Mouse (Mus musculus): Measurements from ENCODE around the gene Opcml. TPM values are rescaled to one million over a fixed set of nuclear protein-coding genes. Genes with fewer than 3 reads are reported as not detected.

Gene Opcml
- polyA plus RNA-seq, 1 experiment, result 0.06 TPM

DNA sequence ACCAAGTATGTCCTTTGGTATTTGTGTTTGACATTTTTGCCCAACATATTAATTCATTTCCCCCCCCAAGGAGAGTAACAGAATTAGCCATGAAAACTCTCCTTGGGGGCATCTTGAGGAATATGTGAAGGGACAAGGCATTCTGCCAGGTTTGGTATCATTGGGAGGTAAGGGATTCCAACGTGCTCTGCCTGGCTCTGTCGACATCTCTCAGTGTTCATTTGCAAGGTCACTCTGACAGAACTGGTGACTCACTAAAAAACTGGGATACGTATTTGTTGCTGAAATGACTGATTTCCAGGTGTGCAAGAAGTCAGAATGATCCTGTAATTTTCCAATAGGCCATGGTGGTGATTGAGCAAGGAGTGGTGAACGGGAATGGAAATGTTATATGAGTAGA lies 648.2 kb downstream of the Opcml start:
- no peaks in the 10 kb centered on the region for H3K79me2 ChIP-seq (ENCODE audit: control insufficient read depth, insufficient read depth)
- TF ChIP-seq MYOD1 (IDR thresholded peaks at IDR 0.05; ENCODE audit: control insufficient read depth, insufficient read length, low read depth), result no peak
- TF ChIP-seq FOSL1 (IDR thresholded peaks at IDR 0.05; ENCODE audit: insufficient read depth, low read length, poor library complexity, severe bottlenecking), result no peak

DNA sequence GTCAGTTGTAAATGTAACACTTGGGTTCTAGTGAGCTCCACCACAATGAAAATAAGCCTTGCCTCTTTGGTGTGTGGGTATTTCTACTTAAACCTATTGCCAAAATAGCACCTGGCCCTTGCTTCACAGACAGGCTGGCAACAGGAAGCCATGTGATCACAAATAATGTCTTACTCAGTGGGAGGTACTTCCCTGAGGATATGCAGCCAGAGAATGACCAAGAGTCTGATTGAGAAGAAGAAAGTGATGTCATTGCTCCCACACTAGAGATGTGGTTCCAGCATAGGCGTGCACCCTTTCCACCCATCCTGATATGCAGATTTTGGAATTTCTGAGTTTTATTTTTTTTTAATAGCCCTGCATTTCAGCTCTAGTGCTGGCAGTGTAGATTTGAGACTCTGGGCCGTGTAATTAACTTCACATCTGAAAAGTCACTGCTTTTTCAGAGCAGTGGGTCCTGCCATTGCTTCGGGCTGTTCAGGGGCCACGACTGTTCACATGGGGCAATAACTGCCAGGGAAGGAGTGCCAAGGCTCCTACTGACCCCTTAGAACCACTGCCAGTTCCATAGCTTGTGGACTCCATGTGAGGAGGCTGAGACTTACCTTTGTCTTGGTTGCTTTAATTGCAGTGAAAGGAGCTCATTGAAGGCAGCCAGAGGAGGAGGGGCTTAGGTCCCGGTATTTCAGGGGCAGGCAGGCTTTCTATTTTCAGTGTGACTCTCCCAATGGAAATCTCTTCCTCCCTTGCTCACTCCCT lies 649.0 kb downstream of the Opcml start:
- Histone ChIP-seq H3K79me2 (ENCODE audit: control insufficient read depth, insufficient read depth) (no peaks in the 10 kb centered on the region), H3ac (ENCODE audit: control insufficient read depth, insufficient read length, low read depth) (no peak overlapping the region), H3K36me3 (ENCODE audit: control insufficient read depth, insufficient read depth) (no peaks in the 10 kb centered on the region), H3K4me3 (ENCODE audit: insufficient read depth, poor library complexity, severe bottlenecking) (no peak overlapping the region), H3K79me3 (ENCODE audit: low read depth) (no peaks in the 10 kb centered on the region), H3K27me3 (ENCODE audit: control insufficient read depth, insufficient read depth, insufficient read length) (no peaks in the 10 kb centered on the region)
- no peak for TF ChIP-seq CTCF (IDR thresholded peaks at IDR 0.05; ENCODE audit: control insufficient read depth, insufficient read depth, insufficient read length)
- no peak for TF ChIP-seq MYOG (IDR thresholded peaks at IDR 0.05; ENCODE audit: control insufficient read depth, extremely low read depth, insufficient read length)
- no peak for TF ChIP-seq FOSL1 (IDR thresholded peaks at IDR 0.05; ENCODE audit: insufficient read depth, low read length, poor library complexity, severe bottlenecking)
- no peak for TF ChIP-seq CEBPB (IDR thresholded peaks at IDR 0.05; ENCODE audit: low read depth)
- no peak for TF ChIP-seq MYOD1 (IDR thresholded peaks at IDR 0.05; ENCODE audit: control insufficient read depth, insufficient read length, low read depth)
- no peak for TF ChIP-seq MAX (IDR thresholded peaks at IDR 0.05)
- TF ChIP-seq USF1 (IDR thresholded peaks at IDR 0.05; ENCODE audit: low read depth), result no peak

More for the DNA sequence above, 648.2 kb downstream of the Opcml start:
- Histone ChIP-seq H3K79me3 (ENCODE audit: low read depth) (no peaks in the 10 kb centered on the region), H3K4me3 (ENCODE audit: insufficient read depth, poor library complexity, severe bottlenecking) (no peak overlapping the region), H3K27me3 (ENCODE audit: control insufficient read depth, insufficient read depth, insufficient read length) (no peaks in the 10 kb centered on the region), H3K36me3 (ENCODE audit: control insufficient read depth, insufficient read depth) (no peaks in the 10 kb centered on the region), H3ac (ENCODE audit: control insufficient read depth, insufficient read length, low read depth) (no peak overlapping the region)

DNA sequence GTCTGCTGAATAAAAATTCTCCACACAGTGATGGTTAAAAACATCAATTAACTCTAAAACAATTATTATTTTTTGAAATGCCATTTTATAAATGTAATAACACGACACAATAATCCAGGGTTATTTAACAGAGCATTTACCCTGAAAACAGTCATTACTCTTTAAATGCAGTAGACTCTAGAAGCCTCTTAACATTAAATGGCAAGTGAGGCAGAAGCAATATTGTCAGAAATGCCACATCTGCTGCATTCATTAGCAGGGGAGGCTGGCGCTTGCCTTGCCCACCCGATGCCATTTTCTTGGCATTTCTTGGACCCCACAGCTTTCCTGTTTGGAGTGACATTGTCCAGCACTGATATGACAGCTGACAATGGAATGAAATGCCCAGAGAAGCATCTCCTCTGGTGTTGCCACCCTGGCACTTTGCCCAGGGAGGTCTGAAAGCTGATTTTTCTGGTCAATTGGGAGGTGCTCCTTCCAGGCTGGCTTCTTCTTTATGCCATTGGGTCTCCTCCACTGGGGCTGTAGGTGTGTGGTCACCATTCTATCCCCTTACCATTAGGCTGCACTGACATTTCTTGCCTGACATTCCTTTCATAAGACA lies 649.7 kb downstream of the Opcml start:
- TF ChIP-seq CTCF (IDR thresholded peaks at IDR 0.05; ENCODE audit: control insufficient read depth, insufficient read depth, insufficient read length) (no peak), CEBPB (IDR thresholded peaks at IDR 0.05; ENCODE audit: low read depth) (no peak), USF1 (IDR thresholded peaks at IDR 0.05; ENCODE audit: low read depth) (no peak), FOSL1 (IDR thresholded peaks at IDR 0.05; ENCODE audit: insufficient read depth, low read length, poor library complexity, severe bottlenecking) (no peak), MAX (IDR thresholded peaks at IDR 0.05) (no peak), MYOD1 (IDR thresholded peaks at IDR 0.05; ENCODE audit: control insufficient read depth, insufficient read length, low read depth) (no peak), MYOG (IDR thresholded peaks at IDR 0.05; ENCODE audit: control insufficient read depth, extremely low read depth, insufficient read length) (no peak)
- Histone ChIP-seq H3K79me2 (ENCODE audit: control insufficient read depth, insufficient read depth) (no peaks in the 10 kb centered on the region), H3ac (ENCODE audit: control insufficient read depth, insufficient read length, low read depth) (no peak overlapping the region), H3K4me3 (ENCODE audit: insufficient read depth, poor library complexity, severe bottlenecking) (no peak overlapping the region), H3K27me3 (ENCODE audit: control insufficient read depth, insufficient read depth, insufficient read length) (no peaks in the 10 kb centered on the region), H3K36me3 (ENCODE audit: control insufficient read depth, insufficient read depth) (no peaks in the 10 kb centered on the region), H3K79me3 (ENCODE audit: low read depth) (no peaks in the 10 kb centered on the region)

DNA sequence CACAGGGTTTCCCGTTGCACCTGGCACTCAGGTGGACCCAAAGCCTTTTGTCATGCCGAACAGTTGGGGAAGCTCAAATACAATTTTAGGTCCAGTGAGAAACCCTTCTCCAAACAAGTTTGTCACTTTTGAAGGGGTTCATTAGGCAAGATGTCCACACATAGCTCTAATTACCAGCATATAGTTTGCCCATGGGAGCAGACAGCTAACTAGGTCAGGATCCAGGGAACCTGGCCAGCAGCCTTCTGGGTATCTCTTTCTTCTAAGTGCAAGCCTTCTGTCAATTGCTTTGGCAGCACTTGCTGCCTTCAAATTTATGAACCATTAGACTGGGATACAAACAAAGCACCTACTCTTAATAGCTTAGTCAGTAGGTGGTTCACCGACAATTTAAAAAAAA lies 653.9 kb downstream of the Opcml start:
- no peak for TF ChIP-seq FOSL1 (IDR thresholded peaks at IDR 0.05; ENCODE audit: insufficient read depth, low read length, poor library complexity, severe bottlenecking)
- TF ChIP-seq USF1 (IDR thresholded peaks at IDR 0.05; ENCODE audit: low read depth), result no peak
- no peak for TF ChIP-seq MYOD1 (IDR thresholded peaks at IDR 0.05; ENCODE audit: control insufficient read depth, insufficient read length, low read depth)
- no peak for TF ChIP-seq CTCF (IDR thresholded peaks at IDR 0.05; ENCODE audit: control insufficient read depth, insufficient read depth, insufficient read length)
- no peak for TF ChIP-seq MAX (IDR thresholded peaks at IDR 0.05)
- no peak for TF ChIP-seq MYOG (IDR thresholded peaks at IDR 0.05; ENCODE audit: control insufficient read depth, extremely low read depth, insufficient read length)
- no peak for TF ChIP-seq CEBPB (IDR thresholded peaks at IDR 0.05; ENCODE audit: low read depth)
- H3K36me3 ChIP-seq (ENCODE audit: control insufficient read depth, insufficient read depth), result no peaks in the 10 kb centered on the region
- H3K4me3 ChIP-seq (ENCODE audit: insufficient read depth, poor library complexity, severe bottlenecking), result no peak overlapping the region
- no peaks in the 10 kb centered on the region for H3K79me3 ChIP-seq (ENCODE audit: low read depth)
- H3K27me3 ChIP-seq (ENCODE audit: control insufficient read depth, insufficient read depth, insufficient read length), result no peaks in the 10 kb centered on the region
- H3K79me2 ChIP-seq (ENCODE audit: control insufficient read depth, insufficient read depth), result no peaks in the 10 kb centered on the region
- H3ac ChIP-seq (ENCODE audit: control insufficient read depth, insufficient read length, low read depth), result no peak overlapping the region

DNA sequence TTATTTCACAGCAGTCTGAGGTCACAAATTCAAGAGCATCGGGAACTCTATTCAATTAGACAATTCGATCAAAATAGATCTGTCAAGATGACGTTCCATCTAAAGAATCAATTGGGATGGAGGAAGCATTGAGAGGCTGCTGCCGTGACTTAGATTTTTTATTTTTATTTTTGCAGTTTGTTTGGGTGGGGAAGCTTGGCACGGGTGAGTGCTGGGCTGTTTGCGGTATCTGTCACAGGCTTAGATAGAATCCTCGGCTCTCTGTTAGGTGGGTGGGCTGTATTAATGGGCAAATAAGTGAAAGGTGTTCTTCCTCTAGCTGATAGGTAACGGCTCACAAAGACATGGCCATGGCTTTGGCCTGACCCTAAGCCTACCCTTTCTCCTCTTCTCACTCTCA lies 654.4 kb downstream of the Opcml start:
- Histone ChIP-seq H3K36me3 (ENCODE audit: control insufficient read depth, insufficient read depth) (no peaks in the 10 kb centered on the region), H3K27me3 (ENCODE audit: control insufficient read depth, insufficient read depth, insufficient read length) (no peaks in the 10 kb centered on the region), H3ac (ENCODE audit: control insufficient read depth, insufficient read length, low read depth) (no peak overlapping the region), H3K79me3 (ENCODE audit: low read depth) (no peaks in the 10 kb centered on the region), H3K79me2 (ENCODE audit: control insufficient read depth, insufficient read depth) (no peaks in the 10 kb centered on the region), H3K4me3 (ENCODE audit: insufficient read depth, poor library complexity, severe bottlenecking) (no peak overlapping the region)
- no peak for TF ChIP-seq FOSL1 (IDR thresholded peaks at IDR 0.05; ENCODE audit: insufficient read depth, low read length, poor library complexity, severe bottlenecking)
- no peak for TF ChIP-seq USF1 (IDR thresholded peaks at IDR 0.05; ENCODE audit: low read depth)
- no peak for TF ChIP-seq MAX (IDR thresholded peaks at IDR 0.05)
- no peak for TF ChIP-seq MYOD1 (IDR thresholded peaks at IDR 0.05; ENCODE audit: control insufficient read depth, insufficient read length, low read depth)
- TF ChIP-seq MYOG (IDR thresholded peaks at IDR 0.05; ENCODE audit: control insufficient read depth, extremely low read depth, insufficient read length), result no peak
- TF ChIP-seq CEBPB (IDR thresholded peaks at IDR 0.05; ENCODE audit: low read depth), result no peak
- TF ChIP-seq CTCF (IDR thresholded peaks at IDR 0.05; ENCODE audit: control insufficient read depth, insufficient read depth, insufficient read length), result no peak
